Mouse (Mus musculus) c-Kit-positive CD71-negative TER-119-negative erythroid progenitor cells, embryonic 14.5 days (primary cell): ENCODE results near the gene Gm37419.

Experiments used
- DNase-seq: peaks from one replicate; pipeline ENCODE4 v3.0.0-alpha.2; 2013; ENCODE audit warnings: low read depth

Gm37419 gene

DNA sequence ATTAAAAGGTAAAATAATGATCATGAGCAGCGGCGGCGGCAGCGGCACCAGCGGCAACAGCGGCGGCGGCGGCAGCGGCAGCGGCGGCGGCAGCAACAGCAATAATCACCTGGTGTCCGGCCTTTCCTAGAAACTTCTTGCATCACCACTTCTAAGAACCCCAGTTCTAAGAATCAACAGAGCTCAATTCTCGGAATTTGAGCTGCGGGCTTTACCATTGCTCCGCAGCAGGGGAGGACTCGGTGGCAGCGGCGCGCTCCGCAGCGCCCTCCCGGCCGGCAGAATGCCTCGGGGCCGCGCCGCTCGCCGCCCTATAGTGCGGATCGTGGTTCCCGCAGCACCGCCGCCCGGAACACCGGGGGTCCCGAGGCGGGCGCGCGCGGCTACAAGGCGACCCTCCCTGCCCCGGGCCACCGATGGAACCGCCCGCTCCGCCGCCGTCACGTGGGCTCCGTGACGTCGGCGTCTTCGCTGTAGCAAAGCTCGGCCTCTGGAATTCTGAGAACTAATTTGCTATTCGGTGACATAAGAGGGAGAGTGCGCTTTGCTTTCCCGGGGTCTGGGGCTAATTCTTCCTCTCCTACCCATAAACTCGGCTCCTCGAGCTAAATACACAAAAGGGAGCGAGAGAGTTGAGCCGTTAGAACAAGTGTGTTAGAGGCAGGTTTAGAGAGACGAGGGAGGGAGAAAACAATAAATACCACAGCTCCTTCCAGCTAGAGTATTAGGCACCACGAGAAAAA lies at the start of gene Gm37419, which contains the start of gene Bcl6:
Gene Gm37419, plus strand, starts transcription at position 17 of the 743 bp plus-strand sequence.
Gene Bcl6, minus strand, starts transcription at position 387 of the 743 bp plus-strand sequence.
- DNase-seq: peak; percentile 81

DNA sequence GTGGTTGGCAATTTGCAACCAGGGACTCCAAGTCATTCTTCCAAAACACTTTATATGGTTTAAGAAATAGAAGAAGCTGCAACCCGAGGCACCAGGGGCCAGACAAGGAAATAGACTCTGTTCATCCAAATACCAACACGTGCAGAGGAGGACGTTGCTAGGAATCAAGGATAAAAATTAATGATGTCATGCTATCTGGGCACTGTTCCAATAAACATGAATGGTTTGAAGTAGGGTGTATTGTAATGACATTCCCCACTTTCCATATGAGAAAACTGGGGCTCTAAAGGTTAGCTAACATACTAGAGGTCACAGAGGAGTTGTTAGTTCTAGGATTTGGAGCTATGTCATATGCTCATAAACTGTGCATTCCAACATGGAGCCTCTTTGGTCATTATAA lies 43.5 kb upstream of the Gm37419 start:
- DNase-seq: no peak

DNA sequence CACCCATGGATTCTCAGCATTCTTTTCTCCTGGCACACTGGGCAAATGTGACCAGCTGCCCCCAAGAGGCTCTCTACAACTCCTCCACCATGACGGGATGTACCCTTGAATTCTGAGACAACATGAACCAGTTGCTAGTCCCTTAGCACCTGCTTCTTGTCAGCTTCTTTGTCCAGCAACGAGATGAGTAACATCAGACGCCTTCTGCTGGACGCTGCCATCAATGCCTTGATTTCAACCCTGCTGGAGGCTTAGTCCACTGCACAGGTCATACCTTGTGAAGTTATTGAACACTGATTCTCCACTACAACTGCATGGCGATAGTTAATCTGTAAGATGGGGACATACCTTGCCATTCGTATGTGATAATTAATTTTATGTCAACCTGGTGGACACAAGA lies 40.6 kb upstream of the Gm37419 start:
- DNase-seq: no peak

DNA sequence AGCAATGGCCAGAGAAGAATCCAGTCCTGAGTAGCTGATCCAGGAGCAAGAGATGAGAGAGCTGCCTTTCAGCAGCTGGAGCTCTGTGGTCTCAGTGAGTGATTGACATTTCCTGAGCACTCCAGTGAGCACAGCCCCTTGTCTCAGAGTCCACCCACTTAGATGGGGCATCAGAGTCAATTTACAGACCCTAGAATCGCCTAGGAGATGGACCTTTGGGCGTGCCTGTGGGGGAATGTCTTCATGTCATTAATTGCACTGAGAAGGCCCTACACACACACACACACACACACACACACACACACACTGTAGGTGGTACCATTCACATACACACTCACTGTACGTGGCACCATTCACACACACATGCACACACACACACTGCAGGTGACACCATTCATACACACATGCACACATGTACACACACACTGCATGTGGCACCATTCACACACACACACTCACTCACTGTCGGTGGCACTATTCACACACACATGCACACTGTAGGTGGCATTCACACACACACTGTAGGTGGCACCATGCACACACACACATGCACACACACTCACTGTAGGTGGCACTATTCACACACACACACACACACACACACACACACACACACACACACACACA lies 36.1 kb upstream of the Gm37419 start:
- DNase-seq: no peak

DNA sequence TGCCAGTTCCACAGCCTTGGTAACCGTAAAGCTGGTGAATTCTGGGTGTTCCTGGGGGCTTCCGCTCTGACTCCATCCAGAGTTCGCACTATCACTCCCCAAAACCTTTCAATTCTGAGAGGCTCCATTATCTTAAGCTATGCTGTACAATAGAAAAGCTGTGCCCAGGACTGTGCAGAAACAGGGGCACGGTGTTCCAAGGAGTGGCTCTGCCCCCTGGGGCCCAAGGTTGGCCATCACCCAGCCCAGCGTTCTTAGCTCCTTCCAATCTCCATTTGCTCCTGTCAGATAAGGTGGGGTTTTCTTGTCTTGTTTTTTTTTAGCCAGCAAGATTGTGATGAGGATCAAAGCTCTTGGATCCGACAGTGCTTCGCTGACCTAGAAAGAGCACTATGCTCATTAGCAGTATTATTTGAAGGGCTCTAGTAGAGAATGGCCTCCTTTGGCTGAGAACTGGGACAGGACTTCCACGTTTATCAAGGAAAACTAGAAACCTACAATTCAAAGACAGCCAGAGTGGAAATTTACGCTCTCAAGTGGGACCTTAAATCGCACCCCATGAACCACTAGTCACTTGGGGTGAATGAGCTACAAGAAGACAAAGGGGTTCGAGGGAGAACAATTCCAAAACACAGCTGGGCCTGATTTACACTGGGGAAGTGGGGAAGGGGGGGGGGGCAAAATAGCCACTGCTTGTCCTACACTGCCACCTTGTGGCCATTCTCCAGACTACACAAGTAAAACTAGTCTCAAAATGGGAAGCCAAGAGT lies 34.9 kb upstream of the Gm37419 start:
- peak; percentile 25 for DNase-seq

DNA sequence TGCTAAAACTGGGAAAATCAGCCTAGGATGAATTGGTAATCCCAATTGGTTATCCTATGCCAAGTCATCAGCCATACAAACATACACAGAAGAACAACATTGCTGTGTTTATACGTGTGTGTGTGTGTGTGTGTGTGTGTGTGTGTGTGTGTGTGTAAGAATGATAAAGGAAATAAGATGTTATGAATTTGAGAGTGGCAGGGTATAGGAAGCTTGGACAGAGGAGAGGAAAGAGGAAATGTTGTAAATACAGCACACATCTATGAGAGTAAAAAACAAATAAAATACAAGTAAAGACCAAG lies 34.4 kb upstream of the Gm37419 start:
- DNase-seq: no peak

DNA sequence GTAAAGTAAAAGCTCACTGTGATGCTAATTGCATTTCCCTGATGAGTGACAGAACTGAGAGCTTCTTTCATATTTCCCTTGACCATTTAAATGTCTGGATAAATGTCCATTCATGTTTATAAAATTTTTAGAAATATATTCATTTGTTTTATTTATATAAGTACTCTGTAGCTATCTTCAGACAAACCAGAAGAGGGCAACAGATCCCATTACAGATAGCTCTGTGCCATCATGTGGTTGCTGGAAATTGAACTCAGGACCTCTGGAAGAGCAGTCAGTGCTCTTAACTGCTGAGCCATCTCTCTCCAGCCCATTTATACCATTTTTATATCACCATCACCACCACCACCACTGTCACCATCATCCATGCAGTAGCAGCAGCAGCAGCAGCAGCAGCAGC lies 29.3 kb upstream of the Gm37419 start:
- DNase-seq: no peak

DNA sequence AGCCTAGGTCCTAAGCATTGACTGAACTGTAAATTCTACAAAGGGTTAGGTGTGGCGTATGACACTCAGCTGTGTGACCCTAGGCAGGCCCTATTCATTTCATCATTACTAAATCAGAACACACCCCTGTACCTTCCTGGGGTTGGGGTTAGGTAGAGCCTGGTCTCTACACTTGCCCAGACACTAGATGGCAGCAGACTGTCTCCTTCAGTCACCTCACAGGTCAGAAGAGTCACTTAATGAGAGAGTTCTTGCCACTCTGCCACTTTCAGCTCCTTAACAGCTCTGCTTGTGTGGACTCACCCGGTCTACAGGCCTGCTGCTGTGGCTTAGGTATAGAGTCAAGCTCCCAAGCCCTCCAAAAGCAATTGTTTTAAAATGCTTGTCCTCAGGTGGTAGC lies 25.9 kb upstream of the Gm37419 start:
- DNase-seq: no peak

DNA sequence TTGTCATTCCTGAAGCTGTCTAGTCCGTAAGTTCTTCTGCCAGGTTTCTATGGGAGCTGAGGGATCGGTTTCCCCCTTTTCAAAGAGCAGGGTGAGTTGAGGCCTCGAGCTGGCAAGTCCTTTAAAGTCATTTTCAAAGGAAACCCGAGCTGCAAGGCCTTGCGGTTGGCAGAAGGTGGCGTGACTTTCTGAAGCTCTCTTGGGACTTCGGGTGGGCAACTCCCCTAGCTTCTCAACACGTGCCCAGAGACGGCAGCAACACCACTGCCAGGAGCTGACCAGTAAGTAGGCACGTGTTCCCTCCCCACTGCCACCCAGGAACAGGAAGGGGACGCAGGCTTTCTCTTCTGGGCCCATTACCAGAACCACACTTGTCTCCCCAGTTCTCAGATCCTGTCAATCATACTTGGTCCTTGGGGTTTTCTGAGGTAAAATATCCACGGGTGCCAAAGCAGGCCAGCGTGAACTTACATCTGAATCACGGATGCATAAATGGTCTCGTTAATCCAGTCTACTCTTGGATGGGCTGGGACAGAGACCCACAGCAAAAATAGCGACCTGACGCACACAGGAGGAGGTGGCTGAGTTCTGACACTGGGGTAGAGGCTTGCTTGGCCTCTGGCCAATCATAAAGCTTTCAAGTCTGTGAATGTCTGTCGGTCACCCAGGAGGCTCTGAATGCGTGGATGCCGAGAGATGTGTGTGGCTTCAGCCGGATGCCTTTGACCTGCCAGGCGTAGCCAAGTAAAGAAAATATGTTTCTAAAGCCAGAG lies 24.2 kb upstream of the Gm37419 start:
- DNase-seq: no peak

DNA sequence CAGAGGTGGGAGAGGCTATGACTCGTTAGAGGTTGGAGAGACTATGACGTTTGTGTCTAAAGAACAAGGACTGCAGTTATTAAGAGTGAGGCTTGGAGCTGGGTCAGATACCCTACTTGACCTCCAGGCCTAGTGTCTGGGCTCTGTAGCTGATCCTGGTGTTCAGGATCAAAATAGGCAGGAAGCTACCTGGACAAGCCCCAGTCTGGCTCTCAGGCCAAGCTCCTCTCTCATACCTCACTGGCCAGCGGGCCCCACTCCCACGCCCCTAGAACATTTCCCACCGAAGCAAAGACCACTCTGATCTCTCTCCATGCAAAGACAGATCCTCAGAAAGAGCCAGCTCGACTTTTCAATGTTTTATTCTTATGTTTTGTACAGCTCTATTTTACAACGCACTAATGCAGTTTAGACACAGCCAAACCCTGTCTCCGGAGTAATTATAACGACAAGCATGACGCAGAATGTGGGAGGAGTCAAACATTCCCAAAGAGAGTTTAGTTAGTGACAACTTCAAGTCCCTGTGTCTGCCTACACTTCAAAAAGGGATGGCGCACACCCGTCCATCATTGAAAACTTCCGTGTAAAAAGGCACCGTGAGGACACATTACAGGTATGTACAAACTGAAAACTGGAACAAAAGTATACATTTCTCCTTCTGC lies 23.4 kb upstream of the Gm37419 start:
- no peak for DNase-seq

DNA sequence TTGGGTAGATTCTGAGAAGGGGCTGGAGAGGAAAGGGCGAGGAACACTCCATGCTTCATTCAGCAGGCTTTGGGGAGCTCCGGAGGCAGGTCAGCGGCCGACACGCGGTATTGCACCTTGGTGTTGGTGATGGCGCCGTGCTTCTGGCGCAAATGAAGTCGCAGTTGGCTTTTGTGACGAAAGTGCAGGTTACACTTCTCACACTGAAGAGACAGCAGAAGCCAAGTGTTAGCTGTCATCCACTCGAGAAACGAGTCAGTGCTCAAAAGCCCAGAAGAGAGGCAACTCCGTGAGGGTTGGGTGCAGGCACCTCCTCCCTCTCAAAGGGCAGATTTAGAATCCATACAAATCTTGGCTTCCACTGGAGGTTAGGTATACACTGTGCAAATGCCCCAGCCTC lies 22.2 kb upstream of the Gm37419 start:
- DNase-seq: no peak

DNA sequence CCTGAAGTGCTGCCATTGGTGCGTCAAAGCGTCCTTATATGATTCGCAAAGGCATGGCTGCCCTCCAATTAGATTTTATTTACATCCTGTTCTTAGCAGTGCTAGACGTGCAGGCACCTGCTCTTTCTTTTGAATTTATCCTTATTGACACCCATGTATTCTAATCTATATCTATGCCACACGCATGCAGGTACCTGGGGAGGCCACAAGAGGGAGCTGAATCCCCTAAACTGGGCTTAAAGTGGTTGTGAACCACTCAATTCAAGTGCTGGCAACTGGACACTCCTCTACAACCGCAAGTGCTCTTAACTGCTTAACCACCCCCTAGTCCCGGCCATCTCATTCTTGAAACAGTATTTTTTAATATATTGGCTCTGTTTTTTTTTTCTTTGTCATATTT lies 21.0 kb upstream of the Gm37419 start:
- no peak for DNase-seq

DNA sequence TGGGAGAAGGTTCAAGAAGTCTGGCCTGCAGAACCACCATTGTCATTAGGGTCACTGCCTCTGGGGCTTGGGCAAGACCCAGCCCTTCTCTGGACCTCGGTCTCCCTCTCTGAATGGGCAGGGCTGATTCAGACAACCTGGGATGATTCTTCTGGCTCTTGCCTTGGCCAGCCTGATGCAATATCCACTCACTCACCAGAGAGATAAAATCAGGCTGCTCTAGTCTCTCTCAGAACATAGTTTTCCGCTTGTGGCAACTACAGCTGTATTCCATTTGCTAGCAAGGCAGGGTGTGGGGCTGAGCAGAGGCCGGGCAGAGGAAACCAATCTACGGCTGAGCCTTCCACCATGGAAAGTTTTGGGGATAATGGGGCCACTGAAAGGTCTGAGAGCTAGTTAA lies 19.4 kb upstream of the Gm37419 start:
- no peak for DNase-seq

DNA sequence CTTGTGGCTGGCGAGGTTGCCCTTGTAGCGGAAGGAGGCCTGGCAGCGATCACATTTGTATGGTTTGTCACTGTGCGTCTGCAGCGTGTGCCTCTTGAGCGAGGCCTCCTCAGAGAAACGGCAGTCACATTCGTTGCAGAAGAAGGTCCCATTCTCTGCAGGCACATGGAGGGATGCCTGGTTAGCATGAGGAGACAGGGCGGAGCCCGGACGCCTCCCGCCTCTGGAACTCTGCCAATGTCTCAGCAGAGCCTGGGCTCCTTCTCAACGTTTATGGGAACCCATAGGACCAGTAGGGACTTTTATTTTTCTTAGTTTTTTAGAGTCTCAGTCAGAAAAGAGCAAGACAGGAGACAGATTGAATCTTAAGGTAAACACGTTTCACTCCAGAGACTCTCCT lies 18.4 kb upstream of the Gm37419 start:
- DNase-seq: no peak

DNA sequence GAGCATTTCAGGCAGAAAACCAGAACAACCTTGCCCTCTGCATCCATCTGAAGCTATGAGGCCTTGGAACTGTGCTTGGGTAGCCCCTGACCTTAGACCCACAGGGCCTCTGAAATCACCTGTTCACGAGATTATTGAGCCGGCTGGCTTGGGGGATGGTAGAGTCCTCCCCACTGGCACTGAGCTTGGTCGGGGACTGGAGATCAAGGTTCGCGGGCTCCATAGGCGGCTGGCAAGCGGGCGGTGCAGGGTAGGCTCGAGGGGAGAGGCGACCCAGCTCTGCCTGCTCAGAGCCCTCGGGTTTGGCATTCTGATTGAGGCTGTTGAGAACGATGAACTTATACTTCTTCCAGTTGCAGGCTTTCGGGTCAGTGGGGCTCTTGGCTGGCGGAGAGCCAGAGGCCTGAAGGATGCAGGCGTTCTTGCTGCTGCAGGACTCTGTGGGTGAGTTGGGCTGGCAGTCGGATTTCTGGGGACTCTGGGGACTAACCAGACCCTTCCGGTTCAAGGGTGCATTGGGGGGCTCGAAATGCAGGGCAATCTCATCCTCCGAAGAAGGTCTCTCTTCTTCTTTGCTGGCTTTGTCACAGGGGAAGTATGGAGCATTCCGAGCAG lies 16.0 kb upstream of the Gm37419 start:
- DNase-seq: no peak

DNA sequence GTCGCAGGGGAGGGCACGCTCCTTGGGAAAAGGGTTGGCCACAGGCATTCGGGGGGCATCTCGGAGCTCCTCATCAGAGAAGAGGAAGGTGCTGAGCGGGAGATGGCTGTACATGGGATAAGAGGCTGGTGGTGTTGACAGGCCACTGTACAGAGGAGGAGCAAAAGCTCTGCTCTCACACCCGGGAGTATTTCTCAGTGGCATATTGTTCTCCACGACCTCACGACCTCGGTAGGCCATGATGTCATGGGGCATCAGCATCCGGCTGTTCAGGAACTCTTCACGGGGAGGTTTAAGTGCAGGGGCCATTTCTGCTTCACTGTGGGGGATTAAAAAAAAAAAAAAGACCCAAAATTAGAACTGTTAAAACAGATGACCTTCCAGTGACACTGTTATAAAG lies 15.4 kb upstream of the Gm37419 start:
- DNase-seq: no peak

DNA sequence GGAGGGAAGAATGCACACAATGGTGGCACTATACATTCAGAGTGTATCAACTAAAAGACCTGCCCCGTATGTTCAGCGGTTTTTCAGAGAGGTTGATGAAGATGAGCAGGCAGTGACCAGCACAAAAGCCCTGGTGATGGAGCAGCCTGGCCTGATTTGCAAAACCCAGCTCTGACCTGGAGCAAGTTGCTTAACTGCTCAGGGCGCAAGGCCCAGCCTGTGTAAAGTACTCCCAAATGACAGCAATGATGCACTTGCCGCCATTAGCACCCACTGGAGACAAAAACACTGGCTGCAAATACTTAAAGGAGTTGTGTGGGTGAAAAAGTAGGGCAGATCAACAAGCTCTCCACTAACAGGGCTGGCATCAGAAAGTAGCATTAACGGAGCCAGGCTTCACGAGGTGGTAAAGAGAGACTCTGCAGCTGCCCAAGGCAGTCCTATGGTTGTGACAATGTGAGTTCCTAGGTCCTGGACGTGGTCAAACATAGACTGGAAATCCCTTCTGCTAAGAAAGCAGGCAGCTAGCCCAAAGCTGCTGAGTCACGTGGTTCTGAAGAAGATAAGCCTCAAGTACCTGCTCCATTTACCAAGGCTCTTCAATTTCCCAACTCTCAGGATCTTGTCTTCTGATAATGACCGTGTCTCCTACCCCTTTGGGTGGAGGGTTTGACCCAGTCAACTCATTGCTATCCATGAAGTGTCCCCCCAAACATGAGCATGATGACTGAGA lies 14.5 kb upstream of the Gm37419 start:
- DNase-seq: no peak

DNA sequence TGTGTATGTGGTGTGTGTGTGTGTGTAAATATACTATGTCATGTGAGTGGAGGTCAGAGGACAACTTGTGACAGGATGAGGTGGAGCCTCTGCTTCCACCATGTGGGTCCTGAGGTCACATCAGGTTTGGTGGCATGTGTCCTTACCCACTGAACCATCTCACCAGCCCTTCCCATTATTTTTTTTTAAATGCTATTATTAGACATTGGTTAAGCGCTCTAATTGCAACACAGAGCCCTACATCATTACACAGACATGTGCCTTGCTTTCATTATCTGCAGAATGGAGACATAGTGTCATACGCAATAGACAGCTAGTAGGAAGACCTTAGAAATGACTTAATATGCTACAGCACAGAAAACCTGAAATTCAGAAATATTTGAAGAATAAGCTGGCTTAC lies 12.1 kb upstream of the Gm37419 start:
- no peak for DNase-seq

DNA sequence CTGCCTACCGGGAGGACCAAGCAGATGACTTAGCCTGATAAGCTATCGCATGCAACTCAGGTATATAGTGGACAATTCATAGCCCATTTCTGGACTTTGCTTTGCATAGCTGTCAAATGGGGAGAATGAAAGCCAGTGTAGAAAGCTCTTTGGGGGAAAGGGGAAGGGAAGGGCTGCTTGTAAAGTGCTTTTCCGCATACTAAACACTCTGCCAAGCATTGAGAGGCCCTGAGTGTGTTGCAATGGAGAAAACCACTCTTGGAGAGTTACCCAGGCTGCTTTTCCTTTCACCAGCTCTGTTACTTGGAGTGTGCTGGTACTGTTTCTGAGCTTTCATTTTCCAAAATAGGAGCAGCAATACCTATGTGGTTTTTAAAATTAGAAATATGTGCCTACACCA lies 10.6 kb upstream of the Gm37419 start:
- no peak for DNase-seq

DNA sequence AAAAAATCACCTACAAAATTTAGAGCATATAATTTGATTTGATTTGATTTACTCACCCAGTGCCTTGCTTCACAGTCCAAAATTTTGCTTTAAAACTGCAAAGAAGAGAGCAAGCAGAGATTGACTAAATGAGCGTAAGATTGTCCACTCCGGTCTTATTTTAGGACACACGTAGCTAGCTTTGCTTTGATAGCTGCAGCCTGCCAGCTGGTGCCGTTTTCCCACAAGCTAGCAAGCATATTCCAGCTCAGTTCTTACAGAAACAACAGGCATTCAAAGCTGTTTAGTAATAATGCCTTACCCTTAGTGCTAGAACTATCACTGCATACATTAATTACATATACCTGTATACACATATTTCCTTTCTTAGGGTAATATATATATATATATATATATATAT lies 9.8 kb upstream of the Gm37419 start:
- DNase-seq: no peak

DNA sequence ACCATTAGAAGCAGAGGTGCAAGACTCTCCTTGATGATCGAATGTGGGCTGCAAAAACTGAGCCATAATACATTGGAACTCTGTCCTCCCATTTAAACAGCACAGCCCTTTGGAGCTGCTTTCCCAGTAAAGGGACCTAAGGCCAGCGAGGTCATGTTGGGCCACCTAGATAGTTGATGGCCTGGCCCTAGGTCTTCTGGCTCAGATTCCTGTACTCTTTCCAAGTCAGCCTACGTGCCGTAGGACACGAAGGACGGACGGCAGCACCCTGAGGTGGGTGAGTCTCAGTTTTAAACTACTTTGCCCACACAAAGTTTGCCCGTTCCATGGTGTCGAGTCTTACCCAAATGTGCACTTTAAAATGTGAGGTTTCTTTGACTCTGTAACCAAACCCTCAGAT lies 8.8 kb upstream of the Gm37419 start:
- no peak for DNase-seq
